Mouse (Mus musculus): ENCODE results near the gene Znrd1as. TPM values are rescaled to one million over a fixed set of nuclear protein-coding genes. Genes with fewer than 3 reads are reported as not detected.
"Not testable (repeated sequence)": the region's sequence is repeated elsewhere in the genome, so short reads cannot be mapped to it uniquely, and the experiment has no call there.

Znrd1as gene
- polyA plus RNA-seq, 1 experiment from 2014 or later: 6.3 TPM

- no peak for ATAC-seq
- Histone ChIP-seq H3K4me3 (ENCODE audit: low read depth, low read length) (no peak overlapping the region), H3K9ac (ENCODE audit: low read length) (no peak overlapping the region), H3K9me3 (replicated peaks; ENCODE audit: control insufficient read depth, low read length) (no peaks in the 10 kb centered on the region), H3K27ac (ENCODE audit: low read depth, low read length) (no peak overlapping the region), H3K36me3 (ENCODE audit: control insufficient read depth, insufficient read depth, low read length) (no peaks in the 10 kb centered on the region), H3K27me3 (replicated peaks; ENCODE audit: control insufficient read depth, insufficient read depth, low read length) (no peaks in the 10 kb centered on the region), H3K4me2 (ENCODE audit: low read length) (no peak overlapping the region), H3K4me1 (ENCODE audit: control insufficient read depth, insufficient read depth, low read length) (no peaks in the 10 kb centered on the region)
- no peak for DNase-seq (ENCODE audit: low spot score)
- WGBS: 41% methylated on average over 5 of the region's 5 CpGs
These were observed 24.1 kb downstream of the Znrd1as start for GRCm38 (mm10) chr17:36982253-36983155.

- 8% methylated on average over 24 of the region's 24 CpGs for WGBS
- Histone ChIP-seq H3K27me3 (replicated peaks; ENCODE audit: control insufficient read depth, insufficient read depth, low read length) (peaks cover 17% of the 10 kb centered on the region), H3K27ac (ENCODE audit: low read depth, low read length) (no peak overlapping the region), H3K36me3 (ENCODE audit: control insufficient read depth, insufficient read depth, low read length) (no peaks in the 10 kb centered on the region), H3K9ac (ENCODE audit: low read length) (0 out of 2 replicates have a peak overlapping the region, but pooled peaks have one; percentile 8), H3K9me3 (replicated peaks; ENCODE audit: control insufficient read depth, low read length) (no peaks in the 10 kb centered on the region), H3K4me1 (ENCODE audit: control insufficient read depth, insufficient read depth, low read length) (no peaks in the 10 kb centered on the region), H3K4me3 (ENCODE audit: low read depth, low read length) (no peak overlapping the region), H3K4me2 (ENCODE audit: low read length) (0 out of 2 replicates have a peak overlapping the region, but pooled peaks have one; percentile 12)
- ATAC-seq (no peak), DNase-seq (ENCODE audit: low spot score) (no peak)
These were observed 30.1 kb downstream of the Znrd1as start for GRCm38 (mm10) chr17:36988475-36988874.

- Histone ChIP-seq H3K4me2 (ENCODE audit: low read length) (0 out of 2 replicates have a peak within 1 kb of the TSS, but pooled peaks have one; percentile 12), H3K9me3 (replicated peaks; ENCODE audit: control insufficient read depth, low read length) (no peaks in the 10 kb centered on the region), H3K36me3 (ENCODE audit: control insufficient read depth, insufficient read depth, low read length) (no peaks in the 10 kb centered on the region), H3K27me3 (replicated peaks; ENCODE audit: control insufficient read depth, insufficient read depth, low read length) (peaks cover 17% of the 10 kb centered on the region), H3K4me1 (ENCODE audit: control insufficient read depth, insufficient read depth, low read length) (no peaks in the 10 kb centered on the region), H3K4me3 (ENCODE audit: low read depth, low read length) (no peak within 1 kb of the TSS), H3K9ac (ENCODE audit: low read length) (0 out of 2 replicates have a peak within 1 kb of the TSS, but pooled peaks have one; percentile 8), H3K27ac (ENCODE audit: low read depth, low read length) (no peak within 1 kb of the TSS)
- WGBS: 27% methylated on average over 5 of the region's 5 CpGs
- ATAC-seq (no peak), DNase-seq (ENCODE audit: low spot score) (no peak)
These were observed 31.0 kb downstream of the Znrd1as start, which contains the start of gene H2-M5 for GRCm38 (mm10) chr17:36989437-36989836. TSS of gene H2-M5 (minus strand) at chr17:36989537.

- not testable (repeated sequence) for H3K27ac ChIP-seq (ENCODE audit: low read depth, low read length); ATAC-seq; DNase-seq (ENCODE audit: low spot score); H3K9ac ChIP-seq (ENCODE audit: low read length); H3K9me3 ChIP-seq (replicated peaks; ENCODE audit: control insufficient read depth, low read length); H3K4me1 ChIP-seq (ENCODE audit: control insufficient read depth, insufficient read depth, low read length); H3K4me3 ChIP-seq (ENCODE audit: low read depth, low read length); H3K36me3 ChIP-seq (ENCODE audit: control insufficient read depth, insufficient read depth, low read length); H3K4me2 ChIP-seq (ENCODE audit: low read length)
- 91% methylated on average over 5 of the region's 6 CpGs for WGBS
- H3K27me3 ChIP-seq (replicated peaks; ENCODE audit: control insufficient read depth, insufficient read depth, low read length): peaks cover 17% of the 10 kb centered on the region
These were observed 32.2 kb downstream of the Znrd1as start for GRCm38 (mm10) chr17:36990630-36991029.

DNA sequence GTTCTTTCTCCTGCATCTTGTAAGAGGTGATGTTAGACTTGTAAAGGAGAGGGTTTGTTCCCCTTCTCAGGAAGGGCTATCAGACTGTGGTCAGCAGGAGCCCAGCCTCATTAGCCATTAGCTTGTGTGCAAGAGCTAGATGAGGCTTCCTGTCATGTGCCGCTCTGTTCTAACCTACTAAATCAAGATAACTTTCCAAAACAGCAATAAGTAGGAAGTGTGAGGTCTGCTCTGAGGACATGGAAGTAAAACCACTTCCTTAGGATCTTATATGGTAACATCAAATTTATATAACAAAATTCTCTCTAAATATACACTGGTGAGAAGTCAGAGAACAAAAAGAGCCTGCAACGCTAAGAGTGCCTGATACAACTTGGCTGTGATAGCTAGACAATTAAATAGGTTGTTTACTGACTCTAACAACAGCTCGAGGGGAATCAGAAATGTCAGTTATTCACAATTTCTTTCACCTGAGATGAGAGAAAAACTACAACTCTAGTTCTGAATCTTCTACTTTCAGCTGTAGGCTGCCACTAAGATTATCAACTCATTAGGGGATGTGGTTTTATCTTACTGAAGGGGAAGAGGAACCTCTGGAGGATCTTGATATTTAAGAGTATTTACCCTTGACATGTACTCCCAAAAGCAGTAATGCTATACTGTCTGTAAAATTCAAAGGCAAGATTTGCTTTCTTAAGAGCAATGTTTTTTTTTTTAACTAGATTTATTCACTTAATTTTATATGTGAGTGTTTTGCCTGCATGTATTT is 34.1 kb downstream of the Znrd1as start:
- H3K9me3 ChIP-seq (replicated peaks; ENCODE audit: control insufficient read depth, low read length): no peaks in the 10 kb centered on the region
- H3K27ac ChIP-seq (ENCODE audit: low read depth, low read length): no peak overlapping the region
- DNase-seq (ENCODE audit: low spot score): no peak
- no peaks in the 10 kb centered on the region for H3K4me1 ChIP-seq (ENCODE audit: control insufficient read depth, insufficient read depth, low read length)
- H3K36me3 ChIP-seq (ENCODE audit: control insufficient read depth, insufficient read depth, low read length): no peaks in the 10 kb centered on the region
- H3K9ac ChIP-seq (ENCODE audit: low read length): no peak overlapping the region
- ATAC-seq: no peak
- H3K27me3 ChIP-seq (replicated peaks; ENCODE audit: control insufficient read depth, insufficient read depth, low read length): peaks cover 17% of the 10 kb centered on the region
- 79% methylated on average over 3 of the region's 3 CpGs for WGBS
- H3K4me3 ChIP-seq (ENCODE audit: low read depth, low read length): no peak overlapping the region
- H3K4me2 ChIP-seq (ENCODE audit: low read length): no peak overlapping the region

GRCm38 (mm10) chr17:36993770-36994325 is 35.5 kb downstream of the Znrd1as start:
- no peaks in the 10 kb centered on the region for H3K9me3 ChIP-seq (replicated peaks; ENCODE audit: control insufficient read depth, low read length)
- no peaks in the 10 kb centered on the region for H3K4me1 ChIP-seq (ENCODE audit: control insufficient read depth, insufficient read depth, low read length)

GRCm38 (mm10) chr17:36994528-36994927 is 36.1 kb downstream of the Znrd1as start:
- Histone ChIP-seq H3K9me3 (replicated peaks; ENCODE audit: control insufficient read depth, low read length) (no peaks in the 10 kb centered on the region), H3K4me2 (ENCODE audit: low read length) (no peak overlapping the region), H3K36me3 (ENCODE audit: control insufficient read depth, insufficient read depth, low read length) (no peaks in the 10 kb centered on the region), H3K27me3 (replicated peaks; ENCODE audit: control insufficient read depth, insufficient read depth, low read length) (peaks cover under 1% of the 10 kb centered on the region; the same call in 1 of the 2 replicates), H3K4me3 (ENCODE audit: low read depth, low read length) (no peak overlapping the region), H3K9ac (ENCODE audit: low read length) (no peak overlapping the region), H3K27ac (ENCODE audit: low read depth, low read length) (no peak overlapping the region), H3K4me1 (ENCODE audit: control insufficient read depth, insufficient read depth, low read length) (no peaks in the 10 kb centered on the region)
- DNase-seq (ENCODE audit: low spot score) (no peak), ATAC-seq (no peak)
- WGBS: 93% methylated on average over 2 of the region's 2 CpGs

More at GRCm38 (mm10) chr17:36993770-36994325, 35.5 kb downstream of the Znrd1as start:
- Histone ChIP-seq H3K27me3 (replicated peaks; ENCODE audit: control insufficient read depth, insufficient read depth, low read length) (peaks cover 7% of the 10 kb centered on the region), H3K36me3 (ENCODE audit: control insufficient read depth, insufficient read depth, low read length) (no peaks in the 10 kb centered on the region), H3K4me2 (ENCODE audit: low read length) (no peak overlapping the region), H3K9ac (ENCODE audit: low read length) (no peak overlapping the region), H3K27ac (ENCODE audit: low read depth, low read length) (no peak overlapping the region), H3K4me3 (ENCODE audit: low read depth, low read length) (no peak overlapping the region)
- WGBS: 87% methylated on average over 4 of the region's 4 CpGs
- no peak for DNase-seq (ENCODE audit: low spot score)
- ATAC-seq: no peak

- 47% methylated on average over 3 of the region's 3 CpGs for WGBS
- no peak for DNase-seq (ENCODE audit: low spot score)
- Histone ChIP-seq H3K4me2 (ENCODE audit: low read length) (no peak overlapping the region), H3K27ac (ENCODE audit: low read depth, low read length) (no peak overlapping the region), H3K9ac (ENCODE audit: low read length) (no peak overlapping the region), H3K4me1 (ENCODE audit: control insufficient read depth, insufficient read depth, low read length) (no peaks in the 10 kb centered on the region), H3K27me3 (replicated peaks; ENCODE audit: control insufficient read depth, insufficient read depth, low read length) (no peaks in the 10 kb centered on the region), H3K9me3 (replicated peaks; ENCODE audit: control insufficient read depth, low read length) (no peaks in the 10 kb centered on the region), H3K36me3 (ENCODE audit: control insufficient read depth, insufficient read depth, low read length) (no peaks in the 10 kb centered on the region), H3K4me3 (ENCODE audit: low read depth, low read length) (no peak overlapping the region)
- no peak for ATAC-seq
These were observed 37.1 kb downstream of the Znrd1as start for GRCm38 (mm10) chr17:36995448-36995847.
